Mouse (Mus musculus): ENCODE data around the gene Golm1. TPM values are rescaled to one million over a fixed set of nuclear protein-coding genes. Genes with fewer than 3 reads are reported as not detected.

The Golm1 gene
- total RNA-seq, 2 experiments from 2014 or later = 64.3 to 74.2 TPM

GRCm38 (mm10) chr13:59585648-59586005, 90.0 kb downstream of the Golm1 start:
- DNase-seq = peak in 1 of 2 experiments; percentile 26

- DNase-seq = peak; percentile 99
These were observed 90.5 kb downstream of the Golm1 start, which contains the start of the genes Agtpbp1 and Naa35 for GRCm38 (mm10) chr13:59584947-59585647. TSS of gene Agtpbp1 (minus strand) at chr13:59585227. TSS of gene Naa35 (plus strand) at chr13:59585259.

Other genes starting within 250 kb of the Golm1 start
- 100 to 1,000 TPM; 347 to 388 TPM for gene Agtpbp1, start 90.6 kb downstream of the Golm1 start, total RNA-seq (2021)
- gene Naa35, start 90.6 kb downstream of the Golm1 start, total RNA-seq (2021) = 100 to 1,000 TPM; 104 to 106 TPM
- not detected for gene 4921517D22Rik, start 18.3 kb upstream of the Golm1 start, total RNA-seq (2021)
- under 1 TPM; 0.08 to 0.40 TPM for gene Spata31d1a, start 34.5 kb upstream of the Golm1 start, total RNA-seq (2021)
- under 1 TPM; 0.07 to 0.20 TPM for gene Spata31d1b, start 36.5 kb upstream of the Golm1 start, total RNA-seq (2021)
- gene Spata31d1d, start 55.9 kb upstream of the Golm1 start, total RNA-seq (2021) = not detected
- gene 1700014D04Rik, start 70.9 kb upstream of the Golm1 start, total RNA-seq (2021) = 1 to 10 TPM in 1 of 2 experiments, under 1 TPM in 1; 0.55 to 1.0 TPM
- gene Isca1, start 94.0 kb upstream of the Golm1 start, total RNA-seq (2021) = 100 to 1,000 TPM; 142 to 155 TPM
- not detected for gene Gm49354, start 106.4 kb upstream of the Golm1 start, total RNA-seq (2021)
- 10 to 100 TPM; 60.2 to 61.2 TPM for gene Tut7, start 147.3 kb upstream of the Golm1 start, total RNA-seq (2021)

Measured in layer of hippocampus, postnatal 36 days (tissue).